Mouse (Mus musculus): Measurements from ENCODE around the gene Ttc30b. TPM values are rescaled to one million over a fixed set of nuclear protein-coding genes. Genes with fewer than 3 reads are reported as not detected.
A peak's percentile ranks its signal among the peaks of the same experiment; 100 is the strongest.
"Not testable (repeated sequence)": the region's sequence is repeated elsewhere in the genome, so short reads cannot be mapped to it uniquely, and the experiment has no call there.

Gene Ttc30b
- 11.0 and 12.0 TPM in 2 replicates for polyA plus RNA-seq (2012; rRNA removed)

DNA sequence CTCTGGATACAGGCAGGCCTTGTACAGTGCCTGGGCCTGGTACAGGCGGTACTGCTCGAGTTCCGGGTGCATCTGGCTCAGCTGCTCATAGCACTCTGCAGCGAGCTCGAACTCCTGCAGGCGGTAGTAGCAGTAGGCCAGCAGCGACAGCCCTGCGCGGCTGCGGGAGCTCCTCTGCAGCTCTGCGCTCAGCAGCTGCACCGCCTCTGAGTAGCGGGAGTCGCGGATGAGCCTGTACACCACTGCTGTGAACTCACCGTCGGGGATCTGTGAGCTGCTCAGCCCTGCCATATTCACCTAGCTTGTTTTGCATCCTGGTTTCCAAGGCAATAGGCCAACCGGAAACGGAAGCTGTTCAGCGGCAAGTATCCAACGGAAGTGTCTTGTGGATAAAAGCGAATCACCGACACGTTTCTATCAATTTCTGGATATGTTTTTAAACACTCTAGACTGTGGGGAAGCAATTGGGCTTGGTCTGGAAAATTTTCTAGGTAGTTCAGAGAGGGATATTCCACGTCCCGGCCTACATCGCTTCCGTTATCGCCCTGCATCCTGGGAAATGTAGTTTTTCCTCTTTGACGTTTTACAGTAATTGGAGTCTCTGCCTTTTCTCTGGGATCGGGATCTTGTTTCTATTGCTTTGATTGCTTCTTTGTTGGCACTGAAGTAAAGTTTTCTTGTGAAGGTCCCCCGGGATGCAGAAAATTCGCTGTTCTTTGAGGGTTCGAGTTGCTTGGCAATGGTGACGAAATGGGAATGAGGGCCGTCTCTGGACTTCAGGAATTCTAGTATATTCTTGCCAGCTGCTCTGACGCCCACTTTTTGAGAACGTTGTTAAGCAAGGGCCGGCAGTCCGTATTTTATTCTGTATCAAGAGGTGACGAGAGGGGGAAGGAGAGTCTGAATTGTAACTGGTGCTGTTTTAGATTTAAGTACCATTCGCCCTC, at the start of gene Ttc30b:
Gene Ttc30b (minus strand): TSS at position 469 of the 947 bp plus-strand sequence.
- DNase-seq (ENCODE audit: extremely low spot score in 1 of 2, low spot score in 1 of 2) = peak; percentile 37 to 86

- no peak for DNase-seq (ENCODE audit: extremely low spot score in 1 of 2, low spot score in 1 of 2)
These were observed 49.4 kb upstream of the Ttc30b start for GRCm38 (mm10) chr2:75987739-75988138.

DNA sequence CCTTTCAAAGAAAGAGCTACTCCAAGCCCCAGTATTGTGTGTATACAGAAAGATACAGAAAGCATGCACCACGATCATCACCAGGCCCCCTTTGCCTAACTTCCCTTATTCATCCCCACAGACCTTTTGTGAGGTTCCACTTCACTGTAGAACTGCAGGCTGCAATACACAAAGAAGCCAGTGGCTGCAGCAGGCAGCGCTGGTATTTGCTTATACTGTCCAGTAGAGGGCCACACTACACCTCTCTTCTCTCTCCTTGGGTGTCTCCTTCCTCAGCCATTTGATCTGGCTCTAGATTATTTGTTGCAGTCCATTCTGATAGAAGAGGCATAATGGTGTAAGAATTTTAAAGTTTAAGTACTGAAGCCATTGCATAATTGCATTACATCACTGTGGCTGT, 46.7 kb upstream of the Ttc30b start:
- peak; percentile 67 to 84 for DNase-seq (ENCODE audit: extremely low spot score in 1 of 2, low spot score in 1 of 2)

- no peak for DNase-seq (ENCODE audit: extremely low spot score in 1 of 2, low spot score in 1 of 2)
These were observed 45.5 kb upstream of the Ttc30b start for GRCm38 (mm10) chr2:75983847-75984246.

GRCm38 (mm10) chr2:75983091-75983490, 44.7 kb upstream of the Ttc30b start:
- DNase-seq (ENCODE audit: extremely low spot score in 1 of 2, low spot score in 1 of 2) = no peak

DNA sequence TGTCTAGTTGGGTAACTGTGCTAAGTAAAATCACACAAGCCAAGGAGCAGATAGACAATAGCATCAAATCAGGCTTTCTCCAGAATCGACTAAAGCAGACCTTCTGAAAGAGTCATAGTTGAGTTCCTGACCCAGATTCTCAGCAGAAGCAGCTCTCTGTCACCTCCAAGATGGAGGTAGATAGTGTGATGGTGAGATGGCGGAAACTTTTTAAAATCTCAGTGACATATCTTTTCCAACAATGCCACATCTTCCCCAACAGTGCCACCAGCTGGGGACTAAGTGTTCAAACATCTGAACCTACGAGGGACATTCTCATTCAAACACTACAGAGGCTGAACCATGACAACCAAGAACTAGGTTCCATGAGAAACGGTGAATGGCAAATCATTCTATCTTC, 44.2 kb upstream of the Ttc30b start:
- no peak for DNase-seq (ENCODE audit: extremely low spot score in 1 of 2, low spot score in 1 of 2)

GRCm38 (mm10) chr2:75981440-75982081, 43.2 kb upstream of the Ttc30b start, which contains the start of gene Ttc30a1:
TSS of gene Ttc30a1 (minus strand) at chr2:75981967.
- peak; percentile 61 to 84 for DNase-seq (ENCODE audit: extremely low spot score in 1 of 2, low spot score in 1 of 2)

GRCm38 (mm10) chr2:75980933-75981439, 42.6 kb upstream of the Ttc30b start:
- not testable (repeated sequence) for DNase-seq (ENCODE audit: extremely low spot score in 1 of 2, low spot score in 1 of 2)

GRCm38 (mm10) chr2:75977752-75978368, 39.5 kb upstream of the Ttc30b start, which contains the start of gene Ttc30a2:
TSS of gene Ttc30a2 (minus strand) at chr2:75978170.
- not testable (repeated sequence) for DNase-seq (ENCODE audit: extremely low spot score in 1 of 2, low spot score in 1 of 2)

GRCm38 (mm10) chr2:75976070-75976469, 37.7 kb upstream of the Ttc30b start:
- DNase-seq (ENCODE audit: extremely low spot score in 1 of 2, low spot score in 1 of 2) = not testable (repeated sequence)

- no peak for DNase-seq (ENCODE audit: extremely low spot score in 1 of 2, low spot score in 1 of 2)
These were observed 35.7 kb upstream of the Ttc30b start for GRCm38 (mm10) chr2:75974131-75974530.

GRCm38 (mm10) chr2:75964972-75965371, 26.6 kb upstream of the Ttc30b start:
- DNase-seq (ENCODE audit: extremely low spot score in 1 of 2, low spot score in 1 of 2) = peak; percentile 79 to 89

DNA sequence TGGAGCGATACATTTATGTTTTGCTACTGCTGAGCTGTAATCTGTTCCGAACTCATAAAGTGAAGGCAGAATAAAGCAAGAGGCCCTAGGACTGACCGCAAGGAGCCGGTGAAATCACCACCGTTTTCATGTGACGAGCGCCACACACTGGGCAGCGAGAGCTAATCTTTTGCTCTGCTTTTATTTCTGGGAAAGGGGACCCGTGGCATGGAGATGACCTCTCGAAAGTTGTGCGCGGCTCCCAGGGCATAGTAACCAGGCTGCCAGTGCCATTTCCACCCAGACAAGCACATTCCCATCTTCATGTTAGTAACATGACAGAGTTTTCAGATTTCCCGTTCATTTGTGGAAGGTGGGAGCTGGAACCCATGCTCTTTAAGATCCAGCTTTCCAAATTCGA, 26.1 kb upstream of the Ttc30b start:
- peak in 1 of 2 experiments; percentile 58 for DNase-seq (ENCODE audit: extremely low spot score in 1 of 2, low spot score in 1 of 2)

DNA sequence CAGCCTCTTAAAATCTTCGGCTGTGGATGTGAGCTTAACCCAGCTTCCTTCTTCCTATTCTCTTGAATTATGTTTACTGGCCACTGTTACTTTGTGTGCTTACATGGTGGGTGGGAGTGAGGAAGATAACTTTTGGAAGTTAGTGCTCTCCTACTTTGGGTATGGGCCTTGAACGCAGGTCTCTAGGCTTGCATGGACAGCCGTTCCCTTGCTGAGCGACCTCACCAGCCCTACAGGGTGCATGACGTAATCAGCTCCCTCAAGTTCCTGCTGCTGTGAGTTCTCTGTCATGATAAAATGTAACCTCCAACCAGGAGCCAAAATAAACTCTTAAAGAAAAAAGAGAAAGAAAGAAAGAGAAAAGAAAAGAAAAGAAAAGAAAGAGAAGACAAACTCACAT, 25.7 kb upstream of the Ttc30b start:
- no peak for DNase-seq (ENCODE audit: extremely low spot score in 1 of 2, low spot score in 1 of 2)

DNA sequence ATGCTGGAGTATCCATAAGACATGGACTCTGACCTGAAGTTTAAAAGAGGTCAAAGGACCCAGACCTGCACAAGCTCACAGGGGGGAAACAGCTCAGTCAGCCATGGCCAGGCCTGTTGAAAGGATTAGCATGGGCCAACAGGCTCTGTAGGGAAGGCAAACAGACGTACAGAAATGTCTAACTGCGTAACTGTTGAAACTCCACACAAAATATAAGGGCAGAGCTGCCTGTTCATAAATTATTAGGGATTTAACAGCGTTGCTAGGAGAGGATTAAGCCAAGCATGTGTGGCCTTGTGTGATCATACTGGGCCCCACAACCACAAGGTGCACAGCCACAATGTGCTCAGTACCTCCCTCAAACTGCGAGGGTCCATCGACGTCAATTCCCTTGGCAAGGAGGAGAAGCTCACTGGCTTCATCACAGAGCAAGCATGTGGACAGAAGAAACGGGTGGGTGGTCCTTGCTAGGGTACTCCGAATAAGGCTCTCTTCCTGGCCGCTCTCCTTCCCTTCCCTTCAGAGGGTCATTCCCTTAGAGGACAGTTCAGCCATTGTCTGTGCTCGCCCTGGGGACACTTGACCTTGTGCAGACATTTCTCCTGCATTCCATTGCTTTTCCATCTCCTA, 24.9 kb upstream of the Ttc30b start:
- no peak for DNase-seq (ENCODE audit: extremely low spot score in 1 of 2, low spot score in 1 of 2)

GRCm38 (mm10) chr2:75960366-75961330, 22.3 kb upstream of the Ttc30b start:
- peak in 1 of 2 experiments; percentile 61 for DNase-seq (ENCODE audit: extremely low spot score in 1 of 2, low spot score in 1 of 2)

DNA sequence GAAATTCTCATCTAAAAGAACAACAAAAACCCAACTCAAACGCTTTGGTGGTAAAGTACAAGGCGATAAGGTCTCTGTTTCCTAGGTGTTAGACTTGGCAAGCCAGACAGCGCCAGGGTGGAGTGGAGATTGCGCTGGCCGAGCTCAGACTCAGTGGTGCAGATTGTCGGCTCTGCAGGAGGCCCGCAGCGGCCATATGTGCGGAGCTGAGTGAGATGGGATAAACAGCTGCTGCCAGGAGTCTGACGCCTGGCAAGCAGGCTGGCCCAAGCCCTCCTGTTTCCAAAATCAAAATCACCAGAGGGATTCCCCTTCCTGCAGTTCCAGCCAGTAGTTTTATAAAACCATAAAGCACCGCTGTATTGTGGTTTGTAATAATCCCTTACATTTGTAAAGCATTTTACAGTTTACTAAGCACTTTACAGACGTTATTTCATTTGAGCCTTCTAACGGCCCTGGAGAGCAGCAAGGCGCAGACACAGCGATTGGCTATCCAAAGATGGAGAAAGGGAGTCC, 21.5 kb upstream of the Ttc30b start:
- DNase-seq (ENCODE audit: extremely low spot score in 1 of 2, low spot score in 1 of 2) = no peak

- DNase-seq (ENCODE audit: extremely low spot score in 1 of 2, low spot score in 1 of 2) = no peak
These were observed 20.9 kb upstream of the Ttc30b start for GRCm38 (mm10) chr2:75959183-75959849.
